Mouse (Mus musculus) forebrain, embryonic 16.5 days (tissue): Measurements from ENCODE around the gene Mblac2. TPM values are rescaled to one million over a fixed set of nuclear protein-coding genes. Genes with fewer than 3 reads are reported as not detected.

Source experiments
- ATAC-seq: fragments of 200-750 bp; cut with Nextera tagmentation; 2 replicates; pipeline ENCODE4 v1.8.0; 2017; ENCODE audit warnings: mild to moderate bottlenecking, moderate library complexity
- H3K27ac ChIP-seq: fragments of 300-500 bp; sonication (generic); 2 replicates; pipeline ENCODE4 v1.5.1; 2014; ENCODE audit warnings: low read length, control low read depth
- H3K27me3 ChIP-seq: fragments of 300-500 bp; sonication (generic); replicated peaks from 2 replicates; pipeline ENCODE4 v1.6.1; 2014; ENCODE audit warnings: low read length; ENCODE audit not compliant: control insufficient read depth, insufficient read depth
- H3K36me3 ChIP-seq: fragments of 300-500 bp; sonication (generic); 2 replicates; pipeline ENCODE4 v1.6.1; 2014; ENCODE audit not compliant: control insufficient read depth, insufficient read depth
- H3K4me1 ChIP-seq: fragments of 300-500 bp; sonication (generic); replicated peaks from 2 replicates; pipeline ENCODE4 v1.6.1; 2014; ENCODE audit warnings: low read length; ENCODE audit not compliant: control insufficient read depth, insufficient read depth
- H3K4me2 ChIP-seq: fragments of 300-500 bp; sonication (generic); 2 replicates; pipeline ENCODE4 v1.6.1; 2014; ENCODE audit warnings: mild to moderate bottlenecking, low read length, control low read depth
- H3K4me3 ChIP-seq: fragments of 300-500 bp; sonication (generic); replicated peaks from 2 replicates; pipeline ENCODE4 v1.5.1; 2014; ENCODE audit warnings: mild to moderate bottlenecking, low read length, control low read depth
- H3K9ac ChIP-seq: fragments of 300-500 bp; sonication (generic); replicated peaks from 2 replicates; pipeline ENCODE4 v1.6.1; 2014; ENCODE audit warnings: low read depth, low read length, control low read depth
- H3K9me3 ChIP-seq: fragments of 300-500 bp; sonication (generic); 2 replicates; pipeline ENCODE4 v1.6.1; 2016; ENCODE audit warnings: low read length; ENCODE audit not compliant: control insufficient read depth
- WGBS: fragments of 180-500 bp; shearing (Covaris S2); extraction: QIAGEN DNeasy Blood & Tissue Kit; methylation state at CpG from one replicate; pipeline ENCODE4 v1.1.7; 2014; 5-methylcytosine and 5-hydroxymethylcytosine counted together
- polyA plus RNA-seq: library from polyadenylated mRNA; unstranded; fragments of >200 nt; fragmentation: Nextera tagmentation; extraction: Ambion mirVana; gene quantifications from 2 replicates; pipeline ENCODE4 v1.2.1, GENCODE M21; 2015

Mblac2 gene
- polyA plus RNA-seq, 1 experiment from 2014 or later = 38.4 TPM

DNA sequence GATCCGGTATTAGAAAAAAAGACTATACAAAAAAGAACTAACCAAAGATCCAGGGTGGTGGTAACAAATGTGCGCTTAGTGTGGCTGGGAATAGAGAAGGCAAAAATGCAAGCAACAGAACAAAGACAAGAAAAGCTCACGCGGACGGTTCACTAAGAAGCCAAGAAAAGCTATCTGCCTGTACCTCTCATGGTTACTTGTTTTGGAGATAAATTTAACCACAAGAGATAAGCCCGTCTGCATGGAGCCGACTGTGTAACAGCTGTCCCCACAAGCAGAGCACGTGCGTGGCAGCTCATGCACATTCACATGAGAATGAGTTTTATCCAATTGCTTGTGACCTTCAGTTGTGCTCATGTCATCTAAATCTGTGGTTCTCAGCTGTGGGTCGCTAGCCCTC, 20.7 kb upstream of the Mblac2 start:
- H3K27ac ChIP-seq = no peak overlapping the region
- no peak overlapping the region for H3K4me3 ChIP-seq
- no peak overlapping the region for H3K4me2 ChIP-seq
- 90% methylated on average over 10 of the region's 10 CpGs for WGBS
- ATAC-seq = no peak
- H3K27me3 ChIP-seq = no peaks in the 10 kb centered on the region
- H3K4me1 ChIP-seq = no peaks in the 10 kb centered on the region
- no peaks in the 10 kb centered on the region for H3K9me3 ChIP-seq
- H3K36me3 ChIP-seq = no peaks in the 10 kb centered on the region
- no peak overlapping the region for H3K9ac ChIP-seq

- no peaks in the 10 kb centered on the region for H3K27me3 ChIP-seq
- no peaks in the 10 kb centered on the region for H3K36me3 ChIP-seq
- no peaks in the 10 kb centered on the region for H3K4me1 ChIP-seq
- no peak for ATAC-seq
- WGBS = 54% methylated on average over 9 of the region's 9 CpGs
- no peak overlapping the region for H3K9ac ChIP-seq
- no peak overlapping the region for H3K4me3 ChIP-seq
- H3K9me3 ChIP-seq = no peaks in the 10 kb centered on the region
- no peak overlapping the region for H3K4me2 ChIP-seq
- no peak overlapping the region for H3K27ac ChIP-seq
Observed at GRCm38 (mm10) chr13:81691606-81692005, 19.5 kb upstream of the Mblac2 start.

GRCm38 (mm10) chr13:81694446-81694845, 16.7 kb upstream of the Mblac2 start:
- Histone ChIP-seq H3K36me3 (no peaks in the 10 kb centered on the region), H3K27ac (no peak overlapping the region), H3K4me3 (no peak overlapping the region), H3K4me2 (no peak overlapping the region), H3K27me3 (no peaks in the 10 kb centered on the region), H3K4me1 (no peaks in the 10 kb centered on the region), H3K9me3 (no peaks in the 10 kb centered on the region), H3K9ac (no peak overlapping the region)
- WGBS = 93% methylated on average over 12 of the region's 12 CpGs
- ATAC-seq = no peak

- Histone ChIP-seq H3K36me3 (no peaks in the 10 kb centered on the region), H3K9me3 (no peaks in the 10 kb centered on the region), H3K27ac (no peak overlapping the region), H3K9ac (no peak overlapping the region), H3K4me2 (no peak overlapping the region), H3K4me3 (no peak overlapping the region), H3K27me3 (no peaks in the 10 kb centered on the region), H3K4me1 (no peaks in the 10 kb centered on the region)
- 53% methylated on average over 7 of the region's 7 CpGs for WGBS
- no peak for ATAC-seq
Observed at GRCm38 (mm10) chr13:81703148-81703547, 8.0 kb upstream of the Mblac2 start.

GRCm38 (mm10) chr13:81703621-81704020, 7.5 kb upstream of the Mblac2 start:
- WGBS = 82% methylated on average over 9 of the region's 9 CpGs
- no peak overlapping the region for H3K27ac ChIP-seq
- H3K27me3 ChIP-seq = no peaks in the 10 kb centered on the region
- no peaks in the 10 kb centered on the region for H3K36me3 ChIP-seq
- no peak overlapping the region for H3K4me2 ChIP-seq
- H3K4me1 ChIP-seq = no peaks in the 10 kb centered on the region
- no peak overlapping the region for H3K4me3 ChIP-seq
- no peak overlapping the region for H3K9ac ChIP-seq
- ATAC-seq = no peak
- no peaks in the 10 kb centered on the region for H3K9me3 ChIP-seq

- Histone ChIP-seq H3K27ac (no peak overlapping the region), H3K9me3 (no peaks in the 10 kb centered on the region), H3K27me3 (no peaks in the 10 kb centered on the region), H3K36me3 (no peaks in the 10 kb centered on the region), H3K9ac (no peak overlapping the region), H3K4me3 (no peak overlapping the region), H3K4me1 (peaks cover 8% of the 10 kb centered on the region), H3K4me2 (no peak overlapping the region)
- 95% methylated on average over 5 of the region's 5 CpGs for WGBS
- no peak for ATAC-seq
Observed at GRCm38 (mm10) chr13:81706311-81706710, 4.8 kb upstream of the Mblac2 start.

DNA sequence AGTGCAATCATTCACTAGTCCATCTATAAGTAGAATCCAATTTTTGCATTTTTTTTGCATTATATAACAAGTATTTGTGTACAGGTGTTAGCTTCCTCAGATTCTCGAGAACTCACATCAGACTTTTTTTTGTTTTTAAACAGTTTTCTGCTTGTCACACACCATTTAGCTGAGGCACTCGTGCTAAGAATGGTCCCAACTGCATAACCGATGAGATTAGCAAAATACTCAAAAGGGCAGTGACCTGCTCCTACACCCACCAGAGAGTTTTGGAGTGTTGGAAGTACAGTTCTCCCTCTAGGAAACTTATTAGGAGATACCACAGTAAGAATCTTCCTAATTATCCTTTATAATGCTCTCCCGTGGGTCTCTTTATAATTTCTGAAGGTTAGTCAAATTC, 1.3 kb upstream of the Mblac2 start:
- Histone ChIP-seq H3K27me3 (no peaks in the 10 kb centered on the region), H3K4me1 (peaks cover 19% of the 10 kb centered on the region), H3K9me3 (no peaks in the 10 kb centered on the region; the same call in 1 of the 2 replicates), H3K36me3 (no peaks in the 10 kb centered on the region), H3K4me3 (peak overlapping the region; percentile 85), H3K4me2 (peak overlapping the region; percentile 86), H3K27ac (no peak overlapping the region), H3K9ac (no peak overlapping the region)
- 16% methylated on average over 4 of the region's 4 CpGs for WGBS
- no peak for ATAC-seq

DNA sequence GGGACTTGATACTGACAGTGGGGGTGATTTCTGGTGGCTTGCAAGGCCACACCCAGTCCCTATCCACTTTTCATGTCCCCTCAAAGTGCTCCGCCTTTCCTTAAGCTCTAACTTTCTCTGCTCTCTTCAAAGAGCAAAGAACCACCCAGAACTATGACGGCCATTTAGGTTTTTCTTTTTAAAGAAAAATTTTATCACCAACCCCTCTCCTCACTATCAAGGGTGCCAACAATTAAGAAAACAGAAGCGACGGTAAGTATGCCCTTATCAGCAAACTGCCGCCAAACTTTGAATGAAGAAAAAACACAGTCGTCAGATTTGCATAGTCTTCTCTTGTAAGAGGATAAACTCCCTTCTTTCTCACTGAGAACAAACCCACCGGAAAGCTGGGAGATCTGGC, 875 bp upstream of the Mblac2 start:
- Histone ChIP-seq H3K4me2 (peak overlapping the region; percentile 86), H3K9me3 (no peaks in the 10 kb centered on the region; the same call in 1 of the 2 replicates), H3K27ac (no peak overlapping the region), H3K9ac (peak overlapping the region; percentile 79), H3K4me1 (peaks cover 19% of the 10 kb centered on the region), H3K27me3 (no peaks in the 10 kb centered on the region), H3K36me3 (no peaks in the 10 kb centered on the region), H3K4me3 (peak overlapping the region; percentile 85)
- no peak for ATAC-seq
- WGBS = under 1% methylated on average over 7 of the region's 7 CpGs

GRCm38 (mm10) chr13:81711546-81712371, 618 bp downstream of the Mblac2 start:
- Histone ChIP-seq H3K4me1 (peaks cover 19% of the 10 kb centered on the region), H3K9me3 (no peaks in the 10 kb centered on the region; the same call in 1 of the 2 replicates), H3K4me3 (peak overlapping the region; percentile 85), H3K4me2 (peak overlapping the region; percentile 86), H3K27ac (peak overlapping the region; percentile 85), H3K9ac (peak overlapping the region; percentile 79), H3K36me3 (no peaks in the 10 kb centered on the region), H3K27me3 (no peaks in the 10 kb centered on the region)
- peak; percentile 38 for ATAC-seq
- WGBS = under 1% methylated on average over 42 of the region's 42 CpGs
